ENCODE assay signal across 8 mouse cellular contexts in genomic region chr19:45748206-45748605, GRCm38 (mm10). TPM values are rescaled to one million over a fixed set of nuclear protein-coding genes. Genes with fewer than 3 reads are reported as not detected.
DNase-seq lines count a peak whose midpoint lies in the region; ATAC-seq and TF ChIP-seq lines count a peak whose summit lies in the region.

No protein-coding gene starts in this region.

- ATAC-seq in liver, embryonic 12.5 days, result no peak

- no peak for TF ChIP-seq POLR2A in testis, adult 2 months (IDR thresholded peaks at IDR 0.05; ENCODE audit: control insufficient read depth, low read depth, low read length)

- H3K4me1 ChIP-seq in testis, adult 2 months (ENCODE audit: control insufficient read depth, insufficient read depth, low read length), result peaks cover 36% of the 10 kb centered on the region
- peaks cover 51% of the 10 kb centered on the region for H3K4me1 ChIP-seq in liver, embryonic 12.5 days

- H3K9ac ChIP-seq in liver, embryonic 12.5 days, result peak overlapping the region; percentile 94

- H3K4me3 ChIP-seq in testis, adult 2 months (ENCODE audit: control insufficient read depth, low read depth, low read length), result peak overlapping the region; percentile 99
- peak overlapping the region; percentile 95 for H3K4me3 ChIP-seq in liver, embryonic 12.5 days

- peaks cover 3% of the 10 kb centered on the region for H3K27me3 ChIP-seq in testis, adult 2 months (ENCODE audit: control insufficient read depth, insufficient read depth, low read length)
- peaks cover 40% of the 10 kb centered on the region for H3K27me3 ChIP-seq in liver, embryonic 12.5 days (replicated peaks)

- peak overlapping the region; percentile 97 for H3K4me2 ChIP-seq in liver, embryonic 12.5 days

- WGBS in liver, embryonic 12.5 days (ENCODE audit: insufficient replicate concordance), result 31% methylated on average over 9 of the region's 9 CpGs

- no peaks in the 10 kb centered on the region for H3K9me3 ChIP-seq in liver, embryonic 12.5 days (replicated peaks)

- peak overlapping the region; percentile 99 for H3K27ac ChIP-seq in testis, adult 2 months (ENCODE audit: control insufficient read depth, insufficient read depth, low read depth, low read length)
- H3K27ac ChIP-seq in liver, embryonic 12.5 days, result peak overlapping the region; percentile 70; the same call in 1 of the 2 replicates

- no peaks in the 10 kb centered on the region; the same call in 1 of the 2 replicates for H3K36me3 ChIP-seq in testis, adult 2 months (ENCODE audit: control insufficient read depth, insufficient read depth, low read length)
- H3K36me3 ChIP-seq in liver, embryonic 12.5 days, result peaks cover 38% of the 10 kb centered on the region

- no peak for TF ChIP-seq CTCF in testis, adult 2 months (IDR thresholded peaks at IDR 0.05; ENCODE audit: control insufficient read depth, insufficient read depth, insufficient replicate concordance, low read depth, low read length)

- DNase-seq in cerebellum, postnatal 10 days, result peak; percentile 33 to 39
- no peak for DNase-seq in cerebellum, adult 11 months
- no peak for DNase-seq in testis, postnatal 14 days (ENCODE audit: low spot score)
- DNase-seq in ovary, adult 18-20 months (ENCODE audit: low spot score), result no peak
- DNase-seq in layer of hippocampus, postnatal 14 days (ENCODE audit: low spot score in 2 of 2), result no peak
- no peak for DNase-seq in cerebellum, adult 9-10 months

RNA-seq across cellular contexts. Expression of gene Npm3, which starts 1.2 kb away (rescaled TPM):
- 212 and 245 TPM in 2 replicates for polyA plus RNA-seq in testis, adult 2 months (2012; rRNA removed)
- polyA plus RNA-seq in liver, embryonic 12.5 days (2016; fragmentation: Nextera tagmentation; extraction: Ambion mirVana), result 13.7 and 14.8 TPM in 2 replicates
- 10 to 100 TPM; 11.9 to 12.9 TPM for total RNA-seq in layer of hippocampus, postnatal 14 days (2021)

RNA-seq across cellular contexts. Expression of gene Fgf8, which starts 5.5 kb away (rescaled TPM):
- 1.4 and 1.5 TPM in 2 replicates for polyA plus RNA-seq in testis, adult 2 months (2012; rRNA removed)
- polyA plus RNA-seq in liver, embryonic 12.5 days (2016; fragmentation: Nextera tagmentation; extraction: Ambion mirVana), result not detected in 2 replicates
- total RNA-seq in layer of hippocampus, postnatal 14 days (2021), result not detected

RNA-seq across cellular contexts. Expression of gene Mgea5, which starts 35.4 kb away (rescaled TPM):
- polyA plus RNA-seq in testis, adult 2 months (2012; rRNA removed), result 52.2 and 56.7 TPM in 2 replicates
- 34.8 and 37.9 TPM in 2 replicates for polyA plus RNA-seq in liver, embryonic 12.5 days (2016; fragmentation: Nextera tagmentation; extraction: Ambion mirVana)
- 100 to 1,000 TPM; 133 to 136 TPM for total RNA-seq in layer of hippocampus, postnatal 14 days (2021)

Comparison
In these comparisons a context has a peak if more than half of its experiments do, and no peak if none do; other contexts are left out.
1. DNase-seq: peak in cerebellum, postnatal 10 days (2 of 2); none in cerebellum, adult 11 months (single experiment), testis, postnatal 14 days (single experiment), ovary, adult 18-20 months (single experiment), layer of hippocampus, postnatal 14 days (0 of 2) and cerebellum, adult 9-10 months (single experiment).
2. RNA of gene Npm3, which starts 1.2 kb away (polyA plus RNA-seq): 212 to 245 TPM in testis, adult 2 months; 13.7 to 14.8 TPM in liver, embryonic 12.5 days; every median in the first group is over 10 times any median in the second.